Mouse (Mus musculus) ES-Bruce4 (cell line): Measurements from ENCODE around the gene Kif14.

Experiments
- CTCF ChIP-seq: IDR thresholded peaks from one replicate; pipeline ENCODE4 v1.8.1; 2011; ENCODE audit warnings: low read depth, low read length
- POLR2A ChIP-seq: IDR thresholded peaks from one replicate; pipeline ENCODE4 v1.8.1; 2011; ENCODE audit warnings: low read length; ENCODE audit not compliant: insufficient read depth

GRCm38 (mm10) chr1:136559284-136559683 is 93.1 kb downstream of the Kif14 start:
- TF ChIP-seq POLR2A (no peak), CTCF (no peak)
